Mouse (Mus musculus): ENCODE measurements at regions not wholly inside any gene's neighbourhood (a gene's known extent, or its start where the extent isn't known, plus 50 kb on each side); places are given as distances from the start of the nearest gene placed in this dataset.

- no peak for DNase-seq
- TF ChIP-seq POLR2A (IDR thresholded peaks at IDR 0.05; ENCODE audit: borderline replicate concordance, insufficient read depth, low read length) (no peak), CTCF (IDR thresholded peaks at IDR 0.05; ENCODE audit: borderline replicate concordance, insufficient read depth, low read depth, low read length) (no peak)
- no peaks in the 10 kb centered on the region for H3K27me3 ChIP-seq (ENCODE audit: control insufficient read depth, insufficient read depth, low read length)
- H3K4me3 ChIP-seq (replicated peaks; ENCODE audit: insufficient read depth, low read depth, low read length): no peak overlapping the region
- no peaks in the 10 kb centered on the region for H3K4me1 ChIP-seq (ENCODE audit: control insufficient read depth, insufficient read depth, low read length)
- no peak overlapping the region for H3K27ac ChIP-seq (ENCODE audit: insufficient read depth, low read length)
- WGBS: 77% methylated on average over 4 of the region's 4 CpGs
Measured at GRCm38 (mm10) chr15:44882219-44882618, 4748.1 kb downstream of the 9330182O14Rik start.

DNA sequence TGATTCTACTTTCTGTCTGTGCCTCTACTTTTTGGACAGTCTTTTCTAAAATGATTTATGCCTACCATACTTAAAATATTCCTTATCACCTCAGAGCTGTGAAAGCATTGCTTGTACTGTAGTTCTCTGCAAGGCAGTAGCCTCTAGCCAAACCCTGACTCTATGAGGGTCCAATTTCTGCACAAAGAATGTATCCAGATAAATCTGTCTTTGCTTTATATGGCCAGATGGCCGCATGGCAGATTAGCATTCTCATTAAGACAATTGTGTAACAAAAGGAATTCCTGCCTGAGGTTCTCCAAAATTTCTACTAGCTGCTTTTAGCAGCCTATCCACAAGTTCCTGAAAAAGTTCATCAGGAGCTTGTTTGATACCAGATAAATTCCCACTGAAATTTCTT, 4757.4 kb downstream of the 9330182O14Rik start:
- TF ChIP-seq POLR2A (IDR thresholded peaks at IDR 0.05; ENCODE audit: borderline replicate concordance, insufficient read depth, low read length): no peak
- no peak for TF ChIP-seq CTCF (IDR thresholded peaks at IDR 0.05; ENCODE audit: borderline replicate concordance, insufficient read depth, low read depth, low read length)
- H3K27me3 ChIP-seq (ENCODE audit: control insufficient read depth, insufficient read depth, low read length): no peaks in the 10 kb centered on the region
- DNase-seq: no peak
- WGBS: 52% methylated on average over 1 of the region's 1 CpGs
- no peak overlapping the region for H3K27ac ChIP-seq (ENCODE audit: insufficient read depth, low read length)
- H3K4me3 ChIP-seq (replicated peaks; ENCODE audit: insufficient read depth, low read depth, low read length): no peak overlapping the region
- H3K4me1 ChIP-seq (ENCODE audit: control insufficient read depth, insufficient read depth, low read length): no peaks in the 10 kb centered on the region

- no peak overlapping the region for H3K4me3 ChIP-seq (replicated peaks; ENCODE audit: insufficient read depth, low read depth, low read length)
- TF ChIP-seq POLR2A (IDR thresholded peaks at IDR 0.05; ENCODE audit: borderline replicate concordance, insufficient read depth, low read length) (no peak), CTCF (IDR thresholded peaks at IDR 0.05; ENCODE audit: borderline replicate concordance, insufficient read depth, low read depth, low read length) (no peak)
- no peak overlapping the region for H3K27ac ChIP-seq (ENCODE audit: insufficient read depth, low read length)
- H3K27me3 ChIP-seq (ENCODE audit: control insufficient read depth, insufficient read depth, low read length): no peaks in the 10 kb centered on the region
- no peak for DNase-seq
- no peaks in the 10 kb centered on the region for H3K4me1 ChIP-seq (ENCODE audit: control insufficient read depth, insufficient read depth, low read length)
- WGBS: 36% methylated on average over 1 of the region's 1 CpGs
Measured at GRCm38 (mm10) chr15:44896220-44896619, 4762.1 kb downstream of the 9330182O14Rik start.

GRCm38 (mm10) chr15:44897572-44897971, 4763.4 kb downstream of the 9330182O14Rik start:
- TF ChIP-seq POLR2A (IDR thresholded peaks at IDR 0.05; ENCODE audit: borderline replicate concordance, insufficient read depth, low read length): no peak
- no peak for TF ChIP-seq CTCF (IDR thresholded peaks at IDR 0.05; ENCODE audit: borderline replicate concordance, insufficient read depth, low read depth, low read length)
- DNase-seq: no peak
- no peaks in the 10 kb centered on the region for H3K4me1 ChIP-seq (ENCODE audit: control insufficient read depth, insufficient read depth, low read length)
- H3K27me3 ChIP-seq (ENCODE audit: control insufficient read depth, insufficient read depth, low read length): no peaks in the 10 kb centered on the region
- WGBS: 78% methylated on average over 1 of the region's 1 CpGs
- H3K4me3 ChIP-seq (replicated peaks; ENCODE audit: insufficient read depth, low read depth, low read length): no peak overlapping the region
- H3K27ac ChIP-seq (ENCODE audit: insufficient read depth, low read length): no peak overlapping the region

DNA sequence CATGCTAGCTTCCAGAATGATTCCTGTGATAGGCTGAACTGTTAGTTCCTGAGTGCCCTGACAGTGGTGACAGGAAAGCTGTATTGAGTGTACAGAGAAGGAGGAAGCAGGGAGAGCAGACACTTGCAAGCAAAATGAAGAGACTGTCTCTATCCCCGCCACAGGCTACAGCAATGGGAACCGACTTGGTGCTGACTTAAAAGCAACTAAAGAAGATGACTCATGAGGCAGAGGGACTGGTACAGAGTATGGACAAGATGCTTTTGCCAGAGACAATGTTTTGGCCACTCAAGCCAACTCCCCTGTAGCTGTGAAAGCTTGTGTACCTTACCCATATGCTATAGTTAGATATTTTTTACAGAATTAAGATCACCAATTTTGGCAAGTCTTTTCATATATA, 4773.0 kb downstream of the 9330182O14Rik start:
- Histone ChIP-seq H3K27ac (ENCODE audit: insufficient read depth, low read length) (no peak overlapping the region), H3K27me3 (ENCODE audit: control insufficient read depth, insufficient read depth, low read length) (no peaks in the 10 kb centered on the region), H3K4me3 (replicated peaks; ENCODE audit: insufficient read depth, low read depth, low read length) (no peak overlapping the region), H3K4me1 (ENCODE audit: control insufficient read depth, insufficient read depth, low read length) (no peaks in the 10 kb centered on the region)
- TF ChIP-seq CTCF (IDR thresholded peaks at IDR 0.05; ENCODE audit: borderline replicate concordance, insufficient read depth, low read depth, low read length): no peak
- no peak for TF ChIP-seq POLR2A (IDR thresholded peaks at IDR 0.05; ENCODE audit: borderline replicate concordance, insufficient read depth, low read length)
- no peak for DNase-seq
- 71% methylated on average over 2 of the region's 2 CpGs for WGBS

DNA sequence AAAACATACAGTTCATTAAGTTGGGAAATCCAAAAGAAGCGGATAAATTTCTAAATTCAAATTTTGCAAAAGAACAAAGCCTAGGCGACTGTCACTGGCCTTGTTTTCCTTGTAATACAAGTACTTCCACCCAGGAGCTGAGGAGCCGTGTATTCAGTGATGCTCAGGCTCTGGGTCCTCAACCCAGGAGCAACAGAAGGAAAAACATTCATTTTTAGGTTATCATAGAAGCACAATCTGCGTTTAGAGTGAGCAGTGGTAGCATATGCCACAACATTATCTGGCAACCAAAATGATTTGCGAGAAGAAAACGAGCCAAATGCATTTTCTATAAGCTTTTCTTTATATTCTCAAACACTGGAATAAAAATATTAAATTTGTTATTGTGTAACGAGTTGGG, 4779.3 kb downstream of the 9330182O14Rik start:
- H3K27ac ChIP-seq (ENCODE audit: insufficient read depth, low read length): no peak overlapping the region

DNA sequence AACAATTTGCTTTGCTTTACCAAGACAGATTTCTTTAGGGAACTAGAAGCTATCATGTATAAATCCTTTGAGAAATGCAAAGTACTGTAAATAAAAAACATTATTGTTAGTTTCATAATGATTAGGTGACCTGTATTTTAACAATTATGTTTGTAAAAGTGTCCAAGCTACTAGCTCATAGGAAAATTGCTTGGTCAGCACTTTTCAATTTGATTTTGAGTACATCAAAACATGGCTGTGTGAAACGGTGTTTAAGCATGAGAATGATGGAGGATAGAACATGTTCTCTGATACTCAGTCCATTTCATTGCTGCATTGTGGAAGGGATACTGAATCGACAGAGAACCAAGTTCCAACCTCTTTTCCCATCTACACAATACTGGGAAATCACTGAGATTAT, 4780.8 kb downstream of the 9330182O14Rik start:
- 83% methylated on average over 2 of the region's 2 CpGs for WGBS
- H3K27ac ChIP-seq (ENCODE audit: insufficient read depth, low read length): no peak overlapping the region
- H3K27me3 ChIP-seq (ENCODE audit: control insufficient read depth, insufficient read depth, low read length): no peaks in the 10 kb centered on the region
- TF ChIP-seq POLR2A (IDR thresholded peaks at IDR 0.05; ENCODE audit: borderline replicate concordance, insufficient read depth, low read length) (no peak), CTCF (IDR thresholded peaks at IDR 0.05; ENCODE audit: borderline replicate concordance, insufficient read depth, low read depth, low read length) (no peak)
- no peaks in the 10 kb centered on the region for H3K4me1 ChIP-seq (ENCODE audit: control insufficient read depth, insufficient read depth, low read length)
- no peak overlapping the region for H3K4me3 ChIP-seq (replicated peaks; ENCODE audit: insufficient read depth, low read depth, low read length)
- DNase-seq: no peak

More for the DNA sequence above, 4779.3 kb downstream of the 9330182O14Rik start:
- Histone ChIP-seq H3K27me3 (ENCODE audit: control insufficient read depth, insufficient read depth, low read length) (no peaks in the 10 kb centered on the region), H3K4me1 (ENCODE audit: control insufficient read depth, insufficient read depth, low read length) (no peaks in the 10 kb centered on the region), H3K4me3 (replicated peaks; ENCODE audit: insufficient read depth, low read depth, low read length) (no peak overlapping the region)
- no peak for DNase-seq
- WGBS: 82% methylated on average over 7 of the region's 7 CpGs
- no peak for TF ChIP-seq CTCF (IDR thresholded peaks at IDR 0.05; ENCODE audit: borderline replicate concordance, insufficient read depth, low read depth, low read length)
- no peak for TF ChIP-seq POLR2A (IDR thresholded peaks at IDR 0.05; ENCODE audit: borderline replicate concordance, insufficient read depth, low read length)

- no peaks in the 10 kb centered on the region for H3K27me3 ChIP-seq (ENCODE audit: control insufficient read depth, insufficient read depth, low read length)
- 96% methylated on average over 1 of the region's 1 CpGs for WGBS
- no peak overlapping the region for H3K4me3 ChIP-seq (replicated peaks; ENCODE audit: insufficient read depth, low read depth, low read length)
- H3K4me1 ChIP-seq (ENCODE audit: control insufficient read depth, insufficient read depth, low read length): no peaks in the 10 kb centered on the region
- no peak for DNase-seq
- H3K27ac ChIP-seq (ENCODE audit: insufficient read depth, low read length): no peak overlapping the region
- TF ChIP-seq POLR2A (IDR thresholded peaks at IDR 0.05; ENCODE audit: borderline replicate concordance, insufficient read depth, low read length) (no peak), CTCF (IDR thresholded peaks at IDR 0.05; ENCODE audit: borderline replicate concordance, insufficient read depth, low read depth, low read length) (no peak)
Measured at GRCm38 (mm10) chr15:44916479-44916878, 4782.3 kb downstream of the 9330182O14Rik start.
